Mouse (Mus musculus) thymus, adult 2 months (tissue): ENCODE results near the gene Gm17651. TPM values are rescaled to one million over a fixed set of nuclear protein-coding genes. Genes with fewer than 3 reads are reported as not detected.

Experiments used
- DNase-seq: peaks from one replicate; pipeline ENCODE4 v3.0.0; 2021
- H3K27ac ChIP-seq: fragments of 200-500 bp; 2 replicates; pipeline ENCODE4 v1.5.1; 2012; ENCODE audit warnings: low read length, control low read depth; ENCODE audit not compliant: control insufficient read depth, insufficient read depth
- H3K27me3 ChIP-seq: fragments of 200-500 bp; 2 replicates; pipeline ENCODE4 v1.6.1; 2012; ENCODE audit warnings: mild to moderate bottlenecking, low read length, moderate library complexity, mixed read lengths; ENCODE audit not compliant: control insufficient read depth, insufficient read depth
- H3K36me3 ChIP-seq: fragments of 200-500 bp; 2 replicates; pipeline ENCODE4 v1.6.1; 2012; ENCODE audit warnings: mild to moderate bottlenecking, low read length, moderate library complexity; ENCODE audit not compliant: control insufficient read depth, insufficient read depth
- H3K4me1 ChIP-seq: fragments of 200-500 bp; replicated peaks from 2 replicates; pipeline ENCODE4 v1.6.1; 2012; ENCODE audit warnings: low read length; ENCODE audit not compliant: control insufficient read depth, insufficient read depth
- H3K4me3 ChIP-seq: fragments of 200-500 bp; 2 replicates; pipeline ENCODE4 v1.5.1; 2012; ENCODE audit warnings: mild to moderate bottlenecking, low read length, control low read depth, moderate library complexity; ENCODE audit not compliant: control insufficient read depth, insufficient read depth
- CTCF ChIP-seq: fragments of 200-500 bp; IDR thresholded peaks from 2 replicates; pipeline ENCODE4 v1.5.1; 2012; ENCODE audit warnings: mild to moderate bottlenecking, control low read depth, low read length, moderate library complexity, borderline replicate concordance; ENCODE audit not compliant: control insufficient read depth, poor library complexity, insufficient read depth; ENCODE audit errors: extremely low read depth
- POLR2A ChIP-seq: fragments of 200-500 bp; IDR thresholded peaks from 2 replicates; pipeline ENCODE4 v1.6.1; 2012; ENCODE audit warnings: mild to moderate bottlenecking, low read length, control low read depth, moderate library complexity; ENCODE audit not compliant: control insufficient read depth, poor library complexity, insufficient read depth; ENCODE audit errors: extremely low read depth
- WGBS: fragments of 180-500 bp; shearing (Covaris S2); methylation state at CpG from one replicate; pipeline ENCODE4 v1.1.7; 2018; 5-methylcytosine and 5-hydroxymethylcytosine counted together
- polyA plus RNA-seq: library from polyadenylated mRNA; depleted of rRNA; stranded (reverse); fragments of >200 nt; gene quantifications from 2 replicates; pipeline ENCODE4 v1.2.3, GENCODE M21; 2012

Gene Gm17651
- polyA plus RNA-seq, 1 experiment: not detected

- Histone ChIP-seq H3K27ac (no peak overlapping the region), H3K27me3 (no peaks in the 10 kb centered on the region), H3K36me3 (no peaks in the 10 kb centered on the region), H3K4me3 (no peak overlapping the region), H3K4me1 (no peaks in the 10 kb centered on the region)
- TF ChIP-seq CTCF: no peak
- no peak for TF ChIP-seq POLR2A
- 97% methylated on average over 4 of the region's 4 CpGs for WGBS
- no peak for DNase-seq
Measured at GRCm38 (mm10) chr3:97641396-97641795, 33.1 kb downstream of the Gm17651 start.

- Histone ChIP-seq H3K36me3 (no peaks in the 10 kb centered on the region), H3K27me3 (no peaks in the 10 kb centered on the region), H3K27ac (no peak overlapping the region), H3K4me3 (no peak overlapping the region), H3K4me1 (no peaks in the 10 kb centered on the region)
- TF ChIP-seq CTCF (no peak), POLR2A (no peak)
- no peak for DNase-seq
- WGBS: 88% methylated on average over 3 of the region's 3 CpGs
Measured at GRCm38 (mm10) chr3:97634288-97634761, 40.2 kb downstream of the Gm17651 start.

- WGBS: 95% methylated on average over 4 of the region's 4 CpGs
- no peaks in the 10 kb centered on the region for H3K36me3 ChIP-seq
- H3K27me3 ChIP-seq: no peaks in the 10 kb centered on the region
- no peak overlapping the region for H3K27ac ChIP-seq
- DNase-seq: no peak
- H3K4me3 ChIP-seq: no peak overlapping the region
- H3K4me1 ChIP-seq: peaks cover 5% of the 10 kb centered on the region
- TF ChIP-seq CTCF: no peak
- no peak for TF ChIP-seq POLR2A
Measured at GRCm38 (mm10) chr3:97633456-97633855, 41.0 kb downstream of the Gm17651 start.

- WGBS: 96% methylated on average over 8 of the region's 8 CpGs
- Histone ChIP-seq H3K36me3 (no peaks in the 10 kb centered on the region), H3K27ac (no peak overlapping the region), H3K4me3 (no peak overlapping the region), H3K4me1 (peaks cover 9% of the 10 kb centered on the region), H3K27me3 (no peaks in the 10 kb centered on the region)
- no peak for DNase-seq
- TF ChIP-seq POLR2A (no peak), CTCF (no peak)
Measured at GRCm38 (mm10) chr3:97631258-97631860, 43.1 kb downstream of the Gm17651 start.

- DNase-seq: no peak
- TF ChIP-seq POLR2A (no peak), CTCF (no peak)
- Histone ChIP-seq H3K36me3 (no peaks in the 10 kb centered on the region), H3K27me3 (no peaks in the 10 kb centered on the region), H3K27ac (no peak overlapping the region), H3K4me3 (no peak overlapping the region), H3K4me1 (peaks cover 9% of the 10 kb centered on the region)
- WGBS: 98% methylated on average over 4 of the region's 4 CpGs
Measured at GRCm38 (mm10) chr3:97630746-97631145, 43.7 kb downstream of the Gm17651 start.

- TF ChIP-seq CTCF: no peak
- no peak for TF ChIP-seq POLR2A
- 94% methylated on average over 4 of the region's 4 CpGs for WGBS
- Histone ChIP-seq H3K27me3 (no peaks in the 10 kb centered on the region), H3K4me3 (no peak overlapping the region), H3K27ac (no peak overlapping the region), H3K4me1 (peaks cover 9% of the 10 kb centered on the region), H3K36me3 (no peaks in the 10 kb centered on the region)
- DNase-seq: no peak
Measured at GRCm38 (mm10) chr3:97629941-97630340, 44.6 kb downstream of the Gm17651 start.

- TF ChIP-seq CTCF (no peak), POLR2A (peak; percentile 54; the same call in 1 of the 2 replicates)
- H3K4me3 ChIP-seq: peak within 1 kb of the TSS; percentile 52
- DNase-seq: peak; percentile 82
- no peaks in the 10 kb centered on the region for H3K36me3 ChIP-seq
- WGBS: 3% methylated on average over 18 of the region's 18 CpGs
- no peaks in the 10 kb centered on the region for H3K27me3 ChIP-seq
- H3K27ac ChIP-seq: peak within 1 kb of the TSS; percentile 81
- peaks cover 9% of the 10 kb centered on the region for H3K4me1 ChIP-seq
Measured at GRCm38 (mm10) chr3:97628391-97629001, 46.0 kb downstream of the Gm17651 start, which contains the start of gene Fmo5. Gene Fmo5, plus strand, starts transcription at chr3:97628804.
